Mouse (Mus musculus) embryonic fibroblast, embryonic 13.5 days (primary cell): ENCODE results near the gene Pgf.

Experiments used
- CTCF ChIP-seq: IDR thresholded peaks from 2 replicates; pipeline ENCODE4 v1.5.1; 2011; ENCODE audit warnings: mild to moderate bottlenecking, control low read depth, low read length, moderate library complexity, borderline replicate concordance; ENCODE audit not compliant: insufficient read depth
- POLR2A ChIP-seq: IDR thresholded peaks from 2 replicates; pipeline ENCODE4 v1.6.1; 2011; ENCODE audit warnings: low read depth, mild to moderate bottlenecking, control low read depth, low read length, moderate library complexity

DNA sequence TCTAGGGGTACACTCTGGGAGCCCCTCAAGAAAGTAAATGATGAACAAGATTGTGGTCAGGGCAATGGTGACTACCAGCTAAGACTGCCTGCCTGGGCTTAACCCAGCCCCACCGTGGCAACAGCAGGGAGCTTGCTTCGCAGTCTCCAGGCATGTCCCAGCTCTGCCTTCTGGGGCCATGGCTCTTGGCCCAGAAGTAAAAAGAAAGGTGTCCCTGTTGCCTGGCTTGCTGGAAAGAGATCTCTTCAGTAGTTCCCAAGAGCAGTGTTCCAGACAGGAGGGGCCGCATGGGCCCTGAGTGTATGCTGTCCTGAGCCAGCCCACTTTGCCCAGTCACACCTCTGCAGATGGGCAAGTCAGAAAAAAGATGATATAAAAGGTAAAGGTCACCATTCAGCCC lies 7.7 kb downstream of the Pgf start:
- TF ChIP-seq POLR2A (no peak), CTCF (no peak)
